Mouse (Mus musculus) megakaryocyte, embryonic 14.5 days (primary cell): ENCODE measurements around the gene Chrna9.

Experiments
- FLI1 ChIP-seq: IDR thresholded peaks from 2 replicates; pipeline ENCODE4 v1.6.1; 2012; ENCODE audit warnings: low read length, inconsistent platforms, mixed read lengths
- GATA1 ChIP-seq: IDR thresholded peaks from 3 replicates; pipeline ENCODE4 v1.6.1; 2012; ENCODE audit warnings: mixed read lengths, low read length, inconsistent platforms, borderline replicate concordance

- no peak for TF ChIP-seq GATA1
- no peak for TF ChIP-seq FLI1
These were observed 31.1 kb downstream of the Chrna9 start for GRCm38 (mm10) chr5:65965771-65966279.
